Mouse (Mus musculus) CD4-positive, CD25-positive, alpha-beta regulatory T cell, adult 2 months (primary cell): ENCODE measurements around the gene Myo3a.

Source experiments
- DNase-seq: peaks from one replicate; pipeline ENCODE4 v3.0.0-alpha.2; 2012; ENCODE audit warnings: low read depth, low spot score

Gene Myo3a

GRCm38 (mm10) chr2:22620978-22621827 is 393.9 kb downstream of the Myo3a start:
- DNase-seq: no peak

- peak; percentile 59 for DNase-seq
These were observed 394.8 kb downstream of the Myo3a start, which contains the start of gene Gad2 for GRCm38 (mm10) chr2:22621828-22622731. Gene Gad2 (plus strand): TSS chr2:22622205.

GRCm38 (mm10) chr2:22623111-22624070 is 396.1 kb downstream of the Myo3a start:
- no peak for DNase-seq

GRCm38 (mm10) chr2:22624188-22624975 is 397.1 kb downstream of the Myo3a start:
- DNase-seq: no peak

- no peak for DNase-seq
These were observed 398.0 kb downstream of the Myo3a start for GRCm38 (mm10) chr2:22625096-22625960.

GRCm38 (mm10) chr2:22627147-22627666 is 399.9 kb downstream of the Myo3a start:
- no peak for DNase-seq

- no peak for DNase-seq
These were observed 400.6 kb downstream of the Myo3a start for GRCm38 (mm10) chr2:22627819-22628432.

GRCm38 (mm10) chr2:22634766-22635165 is 407.5 kb downstream of the Myo3a start:
- DNase-seq: peak; percentile 75

GRCm38 (mm10) chr2:22646134-22646533 is 418.8 kb downstream of the Myo3a start:
- DNase-seq: no peak

- DNase-seq: no peak
These were observed 421.1 kb downstream of the Myo3a start for GRCm38 (mm10) chr2:22648394-22648793.

- DNase-seq: no peak
These were observed 424.5 kb downstream of the Myo3a start for GRCm38 (mm10) chr2:22651826-22652225.

GRCm38 (mm10) chr2:22663731-22664130 is 436.4 kb downstream of the Myo3a start:
- DNase-seq: no peak
